Mouse (Mus musculus): Measurements from ENCODE around the gene Krt13.

DNA sequence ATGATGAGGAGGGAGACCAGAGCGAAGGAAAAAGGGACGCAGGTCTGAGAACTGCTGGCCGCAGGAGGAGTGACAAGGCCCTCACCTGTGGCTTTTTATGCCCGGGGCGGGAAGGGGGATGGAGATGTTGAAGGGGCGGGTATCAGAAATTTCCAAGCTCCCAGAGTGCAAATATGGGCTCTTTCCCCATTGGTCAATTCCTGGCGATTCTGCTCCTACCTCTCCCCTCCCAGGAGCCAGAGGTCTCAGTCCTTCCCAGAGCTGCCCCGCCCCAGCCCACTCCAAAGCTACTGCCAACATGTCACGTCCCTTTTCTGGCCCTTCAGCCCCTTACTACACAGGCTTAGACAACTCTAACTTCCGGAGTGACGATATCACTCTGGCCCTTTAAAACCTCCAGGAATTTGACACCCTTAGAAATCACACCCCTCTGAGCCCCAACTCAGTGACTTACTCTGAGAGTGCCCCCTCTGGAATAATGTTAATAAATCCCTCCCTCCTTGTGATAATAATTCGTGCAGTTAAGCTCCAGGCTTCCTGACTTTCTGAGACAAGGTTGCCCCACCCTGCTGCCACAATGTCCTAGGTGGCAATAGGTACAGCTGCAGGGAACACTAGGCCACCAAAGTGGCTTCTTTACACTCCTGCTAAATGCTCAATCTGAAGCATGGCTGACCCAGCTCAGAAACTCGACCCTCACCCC, 24.6 kb upstream of the Krt13 start:
- TF ChIP-seq GATA1 (IDR thresholded peaks at IDR 0.05; ENCODE audit: borderline replicate concordance, low read length) (no peak), FLI1 (IDR thresholded peaks at IDR 0.05; ENCODE audit: low read length) (no peak)
